Mouse (Mus musculus) ES-E14 (cell line): Measurements from ENCODE around the gene Lmtk3.

Experiments used
- CHD2 ChIP-seq: IDR thresholded peaks from 2 replicates; pipeline ENCODE4 v1.6.1; 2014; ENCODE audit warnings: mild to moderate bottlenecking, low read depth, low read length, inconsistent platforms
- HCFC1 ChIP-seq: IDR thresholded peaks from 2 replicates; pipeline ENCODE4 v1.6.1; 2012; ENCODE audit warnings: low read length, inconsistent platforms, borderline replicate concordance; ENCODE audit not compliant: insufficient read depth
- ZC3H11A ChIP-seq: IDR thresholded peaks from 2 replicates; pipeline ENCODE4 v1.6.1; 2012; ENCODE audit warnings: low read depth, mild to moderate bottlenecking, inconsistent platforms, low read length, borderline replicate concordance

- no peak for TF ChIP-seq HCFC1
- no peak for TF ChIP-seq ZC3H11A
- TF ChIP-seq CHD2: no peak
These were observed 12.4 kb upstream of the Lmtk3 start for GRCm38 (mm10) chr7:45771101-45771500.
